Mouse (Mus musculus): ENCODE results near the gene Hectd4.
"Not testable (repeated sequence)": the region's sequence is repeated elsewhere in the genome, so short reads cannot be mapped to it uniquely, and the experiment has no call there.

Hectd4 gene

DNA sequence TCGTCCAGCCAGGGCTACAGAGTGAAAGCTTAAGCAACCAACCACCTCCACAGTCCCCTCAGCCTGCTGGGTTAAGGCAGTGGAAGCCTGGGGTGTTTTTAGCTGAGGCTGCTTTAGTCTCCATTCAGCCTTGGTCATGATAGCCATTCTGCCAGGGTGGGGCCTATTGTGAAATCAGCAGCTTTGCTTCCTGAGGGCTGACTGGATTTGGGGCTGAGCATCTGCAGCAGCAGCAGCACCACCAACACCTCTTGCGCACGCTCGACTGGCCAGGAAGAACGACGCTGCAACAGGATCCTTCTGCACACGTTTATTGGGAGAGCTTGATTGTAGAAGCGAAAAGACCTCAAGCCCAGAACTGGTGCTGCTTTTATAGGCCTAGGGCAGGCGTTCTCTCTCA, 63.0 kb downstream of the Hectd4 start:
- in situ Hi-C loops (cut with MseI, MboI), result no loop called here

DNA sequence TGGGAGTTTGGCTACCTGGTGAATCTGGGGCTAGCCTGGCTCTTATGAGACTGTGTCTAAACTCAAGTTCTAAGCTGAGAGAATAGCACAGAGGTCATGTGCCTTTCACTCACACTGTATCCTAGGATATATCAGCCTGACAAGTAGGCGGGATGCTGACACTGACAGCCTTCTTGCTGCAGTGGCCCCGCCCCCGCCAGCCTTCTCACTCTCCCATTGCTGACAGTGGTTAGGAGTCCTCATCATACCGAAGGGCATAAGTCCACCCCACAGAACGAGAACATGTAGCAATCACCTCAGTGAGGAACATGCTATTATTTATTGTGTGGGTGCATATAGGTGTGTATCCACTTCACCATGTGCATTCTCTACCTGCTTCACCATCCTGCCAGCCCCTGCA, 64.8 kb downstream of the Hectd4 start:
- in situ Hi-C loops (cut with MseI, MboI), result no loop called here

DNA sequence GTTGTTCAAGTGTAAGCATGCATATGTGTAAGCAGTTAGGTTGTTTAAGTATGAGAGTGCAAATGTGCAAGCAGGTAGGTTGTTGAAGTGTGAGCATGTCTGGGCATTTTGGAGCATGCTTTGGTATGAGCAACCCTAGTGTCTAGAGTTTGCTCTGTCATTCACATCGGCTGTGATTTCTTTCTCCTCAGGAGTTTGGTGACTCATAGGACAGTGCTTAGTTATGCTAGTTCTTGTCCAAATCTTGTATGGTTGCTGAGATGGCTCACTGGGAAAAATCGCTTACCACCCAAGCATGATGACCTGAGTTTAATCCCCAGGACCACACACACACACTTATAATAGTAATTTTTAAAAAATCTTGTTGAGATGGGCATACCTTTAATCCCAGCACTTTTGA, 67.2 kb downstream of the Hectd4 start:
- in situ Hi-C loops (cut with MseI, MboI), result no loop called here

DNA sequence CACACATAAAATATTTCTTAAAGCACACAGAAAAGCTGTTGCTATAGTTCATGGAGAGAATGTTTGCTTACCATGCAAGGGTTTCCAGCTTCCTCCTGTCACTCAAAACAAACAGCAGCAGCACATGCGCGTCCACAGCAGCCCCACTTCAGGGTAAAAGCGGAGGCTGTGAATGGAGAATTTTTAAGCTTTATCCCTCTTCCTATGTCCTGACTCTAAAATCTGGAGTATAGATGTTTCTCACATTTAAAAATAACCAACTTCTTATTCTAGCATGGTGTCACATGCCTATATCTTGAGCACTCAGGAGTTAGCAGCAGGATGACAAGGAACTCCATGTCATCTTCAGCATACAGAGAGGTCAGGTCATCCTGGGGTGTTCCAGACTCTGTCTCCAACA, 70.3 kb downstream of the Hectd4 start:
- in situ Hi-C loops (cut with MseI, MboI), result no loop called here

DNA sequence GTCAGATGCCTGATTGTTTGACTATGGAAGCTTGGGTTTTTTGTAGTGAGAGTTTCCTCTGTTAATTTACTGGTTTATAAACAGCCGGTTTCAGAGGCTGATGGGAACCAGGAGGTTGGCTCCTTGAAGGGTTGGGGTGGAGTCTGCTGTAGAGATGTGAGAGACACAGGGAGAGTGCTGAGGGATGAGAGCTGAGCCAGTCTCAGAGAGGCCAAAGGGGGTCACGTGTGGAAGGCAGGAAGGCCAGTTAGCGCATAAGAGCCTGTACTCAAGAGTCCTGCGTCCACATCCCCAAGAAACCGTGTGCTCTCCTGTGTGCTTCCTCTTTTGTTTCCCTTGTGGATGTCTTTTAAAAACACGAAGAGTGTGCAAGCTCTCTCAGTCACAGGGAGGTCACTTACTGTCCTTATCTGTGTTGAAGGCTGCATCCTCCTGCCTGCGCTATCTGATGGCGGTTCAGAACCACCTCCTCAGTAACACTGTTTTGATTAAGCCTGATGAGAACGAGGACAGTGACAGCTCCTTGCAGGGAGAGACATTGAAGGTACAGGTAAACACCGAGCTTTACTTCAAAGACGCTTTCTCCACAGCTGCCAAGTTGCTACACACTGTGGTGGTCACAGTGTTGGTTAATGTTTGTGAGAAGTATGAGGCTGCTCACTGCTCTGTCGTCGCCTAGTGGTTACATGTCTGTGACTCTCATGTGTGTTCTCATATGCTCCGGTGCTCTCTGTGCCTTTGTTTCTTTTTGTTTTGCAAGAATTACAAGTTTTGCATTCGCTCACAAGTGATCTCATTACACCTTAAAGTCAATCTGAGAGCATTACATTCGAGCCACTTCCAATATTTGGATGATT, 72.5 kb downstream of the Hectd4 start:
- in situ Hi-C loops (cut with MseI, MboI), result no loop called here

DNA sequence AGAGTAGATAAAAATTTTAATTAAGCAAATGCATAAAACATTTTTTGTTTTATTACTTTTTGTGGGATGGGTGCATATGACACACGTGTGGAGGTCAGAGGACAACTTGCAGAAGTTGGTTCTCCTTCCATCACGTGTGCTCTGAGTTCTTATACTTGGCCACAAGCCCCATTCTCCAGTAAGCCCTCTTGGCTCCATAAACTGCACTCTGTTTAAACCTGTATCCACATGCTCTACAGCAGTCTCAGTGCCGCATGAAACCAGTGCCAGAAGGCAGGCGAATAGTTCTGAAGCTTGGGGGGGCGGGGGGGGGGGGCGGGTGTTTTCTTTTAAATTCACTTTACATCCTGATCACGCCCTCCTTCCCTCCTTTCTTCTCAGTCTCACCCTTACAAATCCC, 85.0 kb downstream of the Hectd4 start:
- in situ Hi-C loops (cut with MseI, MboI), result no loop called here

DNA sequence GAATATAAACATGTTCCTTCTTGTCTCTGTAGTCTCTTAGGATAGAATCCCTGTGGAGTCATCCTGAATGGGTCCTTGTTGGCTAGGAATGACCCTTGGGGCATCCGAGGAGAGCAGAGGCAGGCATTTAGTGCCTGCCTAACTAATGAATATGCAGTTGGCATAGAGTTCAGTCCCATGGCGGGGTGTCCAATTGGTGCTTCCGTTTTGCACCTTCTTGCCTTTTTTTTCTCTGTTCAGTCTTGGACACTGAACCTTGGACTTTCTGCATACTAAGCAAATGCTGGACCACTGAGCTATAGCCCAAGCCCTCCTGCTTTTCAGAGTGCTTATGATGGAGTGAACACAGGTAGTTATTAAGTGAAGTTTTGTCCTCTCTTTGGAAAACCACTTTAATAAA, 87.6 kb downstream of the Hectd4 start:
- in situ Hi-C loops (cut with MseI, MboI), result no loop called here

DNA sequence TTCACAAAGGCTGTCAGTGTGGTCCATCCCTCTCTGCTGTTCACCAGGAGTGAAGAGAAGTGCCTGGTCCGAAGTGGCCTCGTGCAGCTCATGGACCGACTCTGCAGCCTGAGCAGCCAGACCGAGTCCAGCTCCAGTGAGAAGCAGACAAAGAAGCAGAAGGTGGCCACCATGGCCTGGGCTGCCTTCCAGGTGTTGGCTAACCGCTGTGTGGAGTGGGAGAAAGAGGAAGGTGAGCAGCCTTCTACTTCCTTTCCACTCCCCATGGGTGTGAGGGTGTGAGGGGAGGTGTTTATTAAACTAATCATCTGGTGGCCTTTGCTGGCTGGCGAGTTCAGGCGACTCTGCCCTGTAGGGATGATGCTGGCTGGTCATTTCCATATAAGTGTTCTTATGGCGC, 91.6 kb downstream of the Hectd4 start:
- in situ Hi-C loops (cut with MseI, MboI), result no loop called here

DNA sequence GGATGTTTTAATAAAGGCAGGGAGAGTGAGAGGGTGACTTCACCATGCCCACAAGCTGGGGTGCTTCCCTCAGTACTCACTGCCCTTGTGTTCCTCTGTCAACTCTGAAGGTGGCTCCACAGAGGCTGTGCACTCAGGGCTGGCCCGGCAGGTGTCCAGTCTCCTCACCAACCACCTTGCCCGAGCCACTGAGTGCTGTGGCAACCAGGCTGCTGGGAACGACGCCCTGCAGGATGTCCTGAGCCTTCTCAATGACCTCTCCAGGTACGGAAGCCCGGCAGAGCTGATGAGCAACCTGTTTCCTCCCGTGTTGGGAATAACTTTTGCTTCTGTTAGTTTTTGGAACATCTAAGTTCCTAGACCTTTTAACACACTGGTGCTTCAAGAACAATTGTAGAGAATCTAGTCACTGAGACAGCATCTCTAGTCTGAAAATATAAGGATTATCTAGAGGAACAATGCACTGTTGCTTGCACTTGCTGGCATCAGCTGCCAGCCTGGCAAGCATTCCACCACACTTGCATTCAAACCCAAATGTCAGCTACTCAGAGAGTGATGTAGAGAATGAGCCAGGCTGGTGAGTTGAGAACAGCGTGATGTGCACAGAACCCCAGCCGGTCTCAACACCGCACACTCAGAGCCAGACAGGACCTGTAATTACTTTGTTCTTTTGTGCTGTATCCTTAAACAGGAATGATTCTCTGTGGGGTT, 93.9 kb downstream of the Hectd4 start:
- in situ Hi-C loops (cut with MseI, MboI), result no loop called here

DNA sequence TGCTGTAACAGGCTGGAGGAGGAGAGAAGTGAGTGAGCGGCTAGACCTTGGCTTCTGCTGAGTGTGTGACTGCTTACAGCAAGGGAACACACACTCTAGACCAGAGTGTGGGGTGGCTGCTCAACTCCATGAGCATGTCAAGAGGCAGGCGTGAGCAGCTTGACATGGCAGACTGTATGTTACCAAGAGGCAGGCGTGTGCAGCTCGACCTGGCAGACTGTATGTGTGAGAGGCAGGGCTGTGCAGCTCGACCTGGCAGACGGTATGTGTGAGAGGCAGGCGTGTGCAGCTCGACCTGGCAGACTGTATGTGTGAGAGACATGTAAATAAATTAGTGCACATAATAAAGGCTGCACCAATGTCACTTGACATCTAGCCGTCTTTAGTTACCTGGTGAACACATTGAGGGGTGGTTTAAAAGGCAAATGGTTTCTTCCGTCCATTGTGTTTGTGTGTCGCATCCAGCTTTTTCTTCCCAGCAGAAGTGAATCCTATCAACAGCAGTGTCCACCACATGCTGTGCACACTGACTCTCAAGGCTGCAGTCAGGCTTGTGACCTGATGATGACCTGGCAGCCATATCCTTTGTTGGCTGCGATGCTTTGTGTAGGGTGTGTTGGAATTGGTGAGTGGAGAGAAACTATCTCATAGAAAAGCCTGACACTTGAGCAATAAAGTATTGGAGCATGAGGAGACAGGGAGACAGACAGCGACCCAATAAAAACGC, 106.2 kb downstream of the Hectd4 start:
- in situ Hi-C loops (cut with MseI, MboI), result no loop called here

DNA sequence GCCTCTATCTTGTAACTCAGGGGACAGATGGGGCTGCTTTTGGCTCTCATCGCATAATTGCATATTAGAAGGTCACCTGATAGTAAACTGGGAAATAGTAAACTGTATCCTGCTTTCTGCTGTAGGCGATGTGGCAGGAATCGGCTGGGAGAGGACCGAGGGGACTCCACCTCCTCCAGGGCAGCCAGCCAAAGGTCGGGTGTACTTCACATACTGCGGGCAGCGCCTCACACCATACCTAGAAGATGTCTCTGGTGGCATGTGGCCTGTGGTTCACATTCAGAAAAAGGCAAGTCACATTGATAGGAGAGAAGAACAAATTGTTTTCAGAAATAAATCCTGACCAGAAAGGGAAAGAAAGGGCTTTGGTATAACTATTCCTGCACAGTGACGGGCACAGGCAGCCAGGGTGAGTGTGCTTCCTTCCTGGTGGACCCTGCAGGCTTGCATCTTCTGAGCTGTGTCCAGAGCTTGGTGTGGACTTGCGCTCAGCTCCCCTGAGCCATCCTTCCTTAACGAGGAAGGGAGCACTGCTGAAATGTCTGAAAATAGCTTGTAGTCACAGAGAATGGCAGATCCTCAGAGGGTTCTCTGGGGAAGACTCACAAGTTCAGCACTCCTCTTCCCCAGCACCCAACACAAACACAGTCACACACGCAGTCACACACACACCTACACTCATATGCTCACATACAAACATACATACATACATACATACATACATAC, 109.5 kb downstream of the Hectd4 start:
- in situ Hi-C loops (cut with MseI, MboI), result no loop called here

DNA sequence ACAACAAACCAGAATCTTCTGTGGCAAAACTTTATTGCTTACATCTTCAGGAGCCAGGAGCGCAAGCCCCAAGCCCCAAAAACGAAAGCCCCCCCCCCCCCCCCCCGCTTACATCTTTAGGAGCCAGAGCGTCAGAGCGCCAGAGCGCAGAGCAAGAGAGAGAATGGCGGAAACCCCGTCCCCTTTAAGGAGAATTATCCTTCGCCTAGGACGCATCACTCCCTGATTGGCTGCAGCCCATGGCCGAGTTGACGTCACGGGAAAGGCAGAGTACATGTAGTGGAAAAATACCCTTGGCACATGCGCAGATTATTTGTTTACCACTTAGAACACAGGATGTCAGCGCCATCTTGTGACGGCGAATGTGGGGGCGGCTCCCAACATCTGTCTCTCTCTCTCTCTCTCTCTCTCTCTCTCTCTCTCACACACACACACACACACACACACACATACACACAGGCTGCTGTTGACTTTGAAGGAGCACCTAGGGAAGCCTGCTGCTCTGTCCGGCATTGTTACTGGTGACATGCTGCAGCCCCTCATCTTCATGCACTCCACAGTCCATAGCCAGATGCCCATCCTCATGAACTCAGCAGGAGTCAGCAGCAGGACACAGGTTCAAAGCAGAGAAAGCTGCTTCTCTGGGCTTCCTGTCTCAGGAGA, 110.3 kb downstream of the Hectd4 start:
- in situ Hi-C loops (cut with MseI, MboI), result not testable (repeated sequence)

DNA sequence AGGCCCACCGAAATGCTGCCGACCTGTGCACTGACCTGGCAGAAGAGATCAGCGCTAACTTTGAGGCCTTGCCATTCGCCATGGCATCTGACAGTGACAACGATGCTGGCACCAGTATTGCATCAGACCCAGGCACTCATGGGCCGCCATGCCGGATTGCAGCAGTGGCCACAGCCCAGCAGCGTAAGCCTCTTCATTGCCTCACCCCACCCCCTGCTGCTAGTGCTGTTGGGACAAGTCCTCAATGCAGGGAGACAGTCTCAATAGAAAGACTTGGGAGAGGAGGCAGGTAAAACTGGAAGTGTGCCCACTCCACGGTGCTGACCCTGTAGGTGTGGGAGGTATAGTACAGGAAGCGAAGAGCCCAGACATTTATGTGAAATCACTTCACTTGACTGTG, 111.7 kb downstream of the Hectd4 start:
- in situ Hi-C loops (cut with MseI, MboI), result no loop called here

DNA sequence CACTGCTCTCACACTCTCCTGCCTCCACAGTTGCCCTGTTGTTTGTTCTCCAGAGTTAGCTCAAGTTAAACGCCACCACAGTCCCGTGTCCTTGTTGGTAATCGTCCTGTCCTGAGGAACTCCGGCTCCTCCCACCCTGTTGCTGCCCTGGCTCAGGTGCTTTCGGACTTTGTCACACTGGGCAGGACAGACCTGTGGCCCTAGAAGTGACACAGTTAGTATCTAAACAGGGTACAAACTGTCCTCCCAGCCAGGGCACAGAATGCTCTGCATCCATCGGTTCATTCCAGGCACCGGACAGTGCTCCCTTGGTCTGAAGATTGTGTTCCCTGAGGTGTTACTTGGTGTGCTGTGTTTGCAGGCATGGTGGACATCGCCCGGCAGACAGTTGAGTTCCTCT, 114.0 kb downstream of the Hectd4 start:
- in situ Hi-C loops (cut with MseI, MboI), result no loop called here

DNA sequence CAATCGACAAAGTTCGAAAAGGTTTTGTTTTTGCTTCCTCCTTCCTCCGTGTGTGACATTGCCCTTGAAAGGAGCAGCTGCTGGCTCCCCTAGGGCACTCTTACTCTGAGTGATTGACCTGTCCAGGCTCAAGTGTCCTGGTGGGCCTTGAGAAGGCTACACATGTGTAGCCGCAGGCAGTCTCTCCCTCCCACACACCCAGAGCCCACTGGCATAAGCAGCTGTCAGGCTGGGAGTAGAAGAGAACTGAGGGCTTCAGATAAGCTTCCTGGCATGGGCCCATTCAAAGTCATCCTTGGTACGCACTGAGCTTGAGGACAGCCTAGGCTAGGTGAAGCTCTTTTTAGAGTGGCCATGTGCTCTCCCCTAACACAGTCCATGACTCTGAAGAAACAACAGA, 114.4 kb downstream of the Hectd4 start:
- in situ Hi-C loops (cut with MseI, MboI), result no loop called here

DNA sequence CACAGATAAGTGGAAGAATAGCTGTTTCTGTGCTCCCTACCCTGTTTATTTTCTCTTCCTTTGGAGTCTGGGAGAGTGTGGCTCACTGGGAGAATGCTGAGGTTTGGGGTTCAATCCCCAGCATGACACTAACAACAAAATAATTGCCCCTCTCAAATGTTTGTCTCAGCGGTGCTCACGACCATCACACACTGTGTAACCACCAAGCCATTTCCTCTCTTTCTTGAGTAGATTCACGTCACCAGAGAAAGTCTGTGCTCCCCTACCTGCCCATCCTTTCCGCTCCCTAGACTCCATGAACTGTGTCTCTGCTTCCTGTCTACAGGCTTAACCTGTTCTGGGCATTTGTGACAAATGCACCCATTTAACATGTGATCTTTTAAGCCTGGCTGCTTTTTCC, 115.4 kb downstream of the Hectd4 start:
- in situ Hi-C loops (cut with MseI, MboI), result no loop called here

DNA sequence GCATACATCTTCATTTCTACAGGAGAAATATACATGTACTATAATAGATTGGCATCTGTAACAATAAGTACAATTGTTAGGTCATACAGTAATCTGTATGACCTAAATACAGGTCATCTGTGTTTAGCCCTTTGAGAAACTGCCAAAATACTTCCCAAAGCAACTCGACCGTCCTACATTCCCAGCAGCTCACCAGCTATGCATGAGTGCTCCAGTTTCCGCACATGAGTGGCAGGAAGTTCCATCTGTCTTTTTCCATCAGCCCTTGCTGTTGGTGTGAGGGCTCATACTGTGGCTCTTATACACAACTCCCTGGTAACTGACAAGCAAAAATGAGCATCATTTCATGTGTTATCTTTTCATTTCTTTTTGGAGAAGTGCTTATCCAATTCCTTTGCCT, 116.0 kb downstream of the Hectd4 start:
- in situ Hi-C loops (cut with MseI, MboI), result no loop called here

DNA sequence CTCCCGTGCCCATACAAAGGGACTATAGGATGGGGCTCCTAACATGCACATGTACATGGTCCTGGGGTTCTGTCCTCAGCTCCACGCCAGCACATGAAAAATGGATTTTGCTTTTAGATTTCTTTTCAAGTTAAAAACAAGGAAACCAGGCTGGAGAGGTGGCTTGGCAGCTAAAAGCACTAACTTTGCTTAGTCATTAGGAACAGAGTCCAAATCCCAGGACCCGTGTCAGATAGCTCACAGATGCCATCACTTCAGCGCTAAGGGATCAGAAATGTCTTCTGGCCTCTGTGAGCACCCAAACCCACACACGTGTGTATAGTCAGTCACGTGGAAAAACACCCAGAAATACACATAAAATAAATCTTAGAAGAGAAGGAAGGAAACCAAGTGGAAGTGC, 116.8 kb downstream of the Hectd4 start:
- in situ Hi-C loops (cut with MseI, MboI), result no loop called here

DNA sequence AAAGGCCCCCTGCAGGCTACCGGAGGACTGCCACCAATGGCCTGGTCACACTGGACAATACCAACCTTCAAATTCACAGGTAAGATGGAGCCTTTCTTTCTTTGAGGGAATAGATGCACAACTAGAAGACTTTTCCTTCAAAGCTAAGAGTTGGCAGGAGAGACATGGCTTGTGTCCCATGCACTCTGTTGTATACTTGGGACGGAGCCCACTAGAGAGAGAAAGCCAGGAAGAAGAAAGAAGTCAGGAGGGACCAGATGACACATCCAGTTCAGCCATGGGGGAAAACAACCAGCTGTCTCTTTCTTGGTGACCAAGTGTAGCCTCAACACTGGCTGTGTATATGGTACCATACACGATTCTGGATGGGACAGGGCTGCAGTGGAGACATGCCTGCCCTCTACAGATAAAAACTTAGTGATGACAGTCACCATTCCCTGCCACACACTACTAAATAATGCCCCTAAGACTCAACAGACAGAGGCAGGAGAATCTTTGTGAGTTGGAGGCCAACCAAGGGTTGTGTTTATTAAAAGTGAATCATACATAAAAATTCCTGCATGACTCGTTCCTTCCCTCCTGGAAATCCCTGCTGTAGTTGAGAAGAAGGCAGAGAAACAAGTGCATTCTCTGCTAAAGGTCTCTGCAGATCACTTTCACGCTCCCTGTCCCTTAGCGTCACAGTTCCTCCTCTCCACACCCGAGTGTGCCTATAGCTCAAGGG, 119.7 kb downstream of the Hectd4 start:
- in situ Hi-C loops (cut with MseI, MboI), result no loop called here

DNA sequence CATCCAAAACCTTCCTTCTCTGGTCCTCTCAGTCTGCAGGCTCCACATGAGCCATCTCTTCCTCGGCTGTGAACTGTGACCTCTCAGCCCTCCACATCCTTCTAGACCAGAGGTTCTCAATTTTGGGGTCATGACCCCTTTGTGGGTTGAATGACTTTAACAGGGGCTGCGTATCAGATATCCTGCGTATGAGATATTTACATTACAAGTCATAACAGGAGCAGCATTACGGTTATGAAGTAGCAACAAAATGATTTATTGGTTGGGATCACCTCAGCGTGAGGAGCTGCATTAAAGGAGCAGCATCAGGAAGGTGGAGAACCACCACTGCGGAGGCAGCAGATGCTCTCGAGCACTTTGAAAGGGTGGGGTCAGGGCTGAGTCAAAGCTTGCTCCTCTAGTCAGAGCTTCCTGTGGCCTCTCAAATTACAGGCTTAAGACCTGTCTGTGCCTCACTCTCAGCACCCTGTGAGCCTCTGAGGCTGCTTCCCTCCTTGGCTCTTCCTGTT, 121.0 kb downstream of the Hectd4 start:
- in situ Hi-C loops (cut with MseI, MboI), result no loop called here

DNA sequence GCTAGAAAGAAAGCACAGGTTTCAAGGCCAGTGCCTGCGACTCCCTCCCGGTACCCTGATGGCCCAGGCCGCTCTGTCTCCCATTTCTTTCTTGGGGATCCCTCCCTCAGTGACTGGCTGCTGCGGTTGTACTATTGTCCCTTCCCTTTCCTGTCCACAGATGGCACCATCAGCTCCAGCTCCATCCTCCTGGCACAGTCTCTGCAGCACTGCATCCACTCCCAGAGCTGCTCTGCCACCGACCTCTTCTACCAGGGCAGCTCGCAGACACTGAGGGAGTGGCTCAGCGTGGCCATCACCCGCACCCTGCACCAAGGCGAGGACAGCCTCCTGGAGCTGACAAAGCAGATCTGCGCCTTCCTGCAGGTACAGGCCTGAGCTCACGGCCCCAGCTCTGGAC, 122.5 kb downstream of the Hectd4 start:
- in situ Hi-C loops (cut with MseI, MboI), result no loop called here
